Mouse (Mus musculus) kidney, adult 2 months (tissue): ENCODE results near the gene Psmd2. TPM values are rescaled to one million over a fixed set of nuclear protein-coding genes. Genes with fewer than 3 reads are reported as not detected.
"Not testable (repeated sequence)": the region's sequence is repeated elsewhere in the genome, so short reads cannot be mapped to it uniquely, and the experiment has no call there.

Experiments
- DNase-seq: peaks from one replicate; pipeline ENCODE4 v3.0.0; 2021
- H3K27ac ChIP-seq: fragments of 200-500 bp; 2 replicates; pipeline ENCODE4 v1.5.1; 2012; ENCODE audit warnings: low read depth, low read length, control low read depth, inconsistent platforms; ENCODE audit not compliant: insufficient read depth
- H3K27me3 ChIP-seq: fragments of 200-500 bp; replicated peaks from 2 replicates; pipeline ENCODE4 v1.6.1; 2012; ENCODE audit warnings: mild to moderate bottlenecking, moderate library complexity, low read length, inconsistent platforms; ENCODE audit not compliant: control insufficient read depth, insufficient read depth
- H3K36me3 ChIP-seq: fragments of 200-500 bp; 2 replicates; pipeline ENCODE4 v1.6.1; 2012; ENCODE audit warnings: mild to moderate bottlenecking, moderate library complexity, low read length, inconsistent platforms; ENCODE audit not compliant: control insufficient read depth, insufficient read depth
- H3K4me1 ChIP-seq: fragments of 200-500 bp; 2 replicates; pipeline ENCODE4 v1.6.1; 2011; ENCODE audit warnings: low read length; ENCODE audit not compliant: control insufficient read depth, insufficient read depth
- H3K4me3 ChIP-seq: fragments of 200-500 bp; 2 replicates; pipeline ENCODE4 v1.5.1; 2011; ENCODE audit warnings: mild to moderate bottlenecking, low read depth, low read length, control low read depth; ENCODE audit not compliant: insufficient read depth
- CTCF ChIP-seq: fragments of 200-500 bp; conservative IDR thresholded peaks from 2 replicates; pipeline ENCODE4 v1.5.1; 2011; ENCODE audit warnings: low read depth, mild to moderate bottlenecking, control low read depth, low read length, moderate library complexity, mixed read lengths; ENCODE audit not compliant: insufficient read depth, insufficient read length
- POLR2A ChIP-seq: fragments of 200-500 bp; IDR thresholded peaks from one replicate; pipeline ENCODE4 v1.6.1; 2011; ENCODE audit warnings: low read depth, low read length, control low read depth
- WGBS: fragments of 180-500 bp; shearing (Covaris S2); methylation state at CpG from one replicate; pipeline ENCODE4 v1.1.7; 2018; 5-methylcytosine and 5-hydroxymethylcytosine counted together
- polyA plus RNA-seq: library from polyadenylated mRNA; depleted of rRNA; stranded (reverse); fragments of >200 nt; gene quantifications from 2 replicates; pipeline ENCODE4 v1.2.3, GENCODE M21; 2012

Gene Psmd2
- polyA plus RNA-seq, 1 experiment = 96.9 TPM

DNA sequence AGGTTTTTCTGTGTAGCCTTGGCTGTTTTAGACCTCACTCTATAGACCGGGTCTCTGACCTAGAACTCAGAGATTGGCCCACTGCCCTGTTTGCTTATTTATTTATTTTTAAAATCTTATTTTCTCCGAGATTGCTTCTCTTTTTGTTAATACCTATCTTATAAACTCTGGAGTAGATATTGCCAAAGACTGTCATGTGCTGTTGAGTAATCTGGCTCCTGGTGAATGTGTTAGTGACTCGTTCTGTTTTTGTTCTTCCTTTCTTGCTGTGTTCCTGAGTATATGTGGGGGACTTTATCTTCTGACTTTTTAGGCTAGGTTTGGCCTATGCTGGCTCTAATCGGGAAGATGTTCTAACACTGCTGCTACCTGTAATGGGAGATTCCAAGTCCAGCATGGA is 6.2 kb downstream of the Psmd2 start:
- WGBS = 92% methylated on average over 4 of the region's 4 CpGs
- TF ChIP-seq CTCF (no peak), POLR2A (no peak)
- DNase-seq = no peak
- H3K4me1 ChIP-seq = no peaks in the 10 kb centered on the region; the same call in 1 of the 2 replicates
- no peak overlapping the region for H3K27ac ChIP-seq
- H3K4me3 ChIP-seq = no peak overlapping the region
- peaks cover 18% of the 10 kb centered on the region for H3K36me3 ChIP-seq
- no peaks in the 10 kb centered on the region for H3K27me3 ChIP-seq

DNA sequence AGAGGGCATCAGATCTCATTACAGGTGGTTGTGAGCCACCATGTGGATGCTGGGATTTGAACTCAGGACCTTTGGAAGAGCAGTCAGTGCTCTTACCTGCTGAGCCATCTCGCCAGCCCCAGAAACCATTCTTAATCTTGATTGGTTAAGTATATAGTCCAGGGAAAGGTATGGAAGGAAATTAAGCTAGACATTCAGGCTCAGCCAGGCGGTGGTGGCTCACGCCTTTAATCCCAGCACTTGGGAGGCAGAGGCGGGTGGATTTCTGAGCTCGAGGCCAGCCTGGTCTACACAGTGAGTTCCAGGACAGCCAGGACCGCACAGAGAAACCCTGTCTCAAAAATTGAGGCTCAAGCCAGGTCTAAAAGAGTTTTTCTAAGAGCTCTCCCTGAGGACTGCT is 16.6 kb downstream of the Psmd2 start, which contains the start of gene Eif4g1:
Gene Eif4g1, plus strand, starts transcription at position 301 of the 400 bp plus-strand sequence.
- H3K4me3 ChIP-seq, H3K36me3 ChIP-seq, H3K4me1 ChIP-seq, H3K27me3 ChIP-seq, DNase-seq, H3K27ac ChIP-seq: not testable (repeated sequence)
- over 99% methylated on average over 5 of the region's 6 CpGs for WGBS

DNA sequence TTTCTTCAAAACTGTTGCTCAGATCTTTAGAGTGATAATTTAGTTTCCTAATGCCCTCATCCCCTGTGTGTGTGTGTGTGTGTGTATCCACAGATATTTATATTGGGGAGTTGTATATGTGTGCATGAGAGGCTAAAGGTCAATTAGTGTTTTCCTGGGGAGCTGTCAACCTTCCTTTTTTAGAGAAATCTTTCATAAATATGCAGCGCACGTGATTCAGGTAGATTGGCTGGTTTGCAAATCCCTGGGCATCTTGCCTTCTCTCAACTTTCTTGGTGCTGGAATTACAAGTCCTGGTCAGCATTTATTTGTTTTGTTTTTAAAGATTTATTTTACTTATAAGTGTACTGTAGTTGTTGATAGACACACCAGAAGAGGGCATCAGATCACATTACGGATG is 18.8 kb downstream of the Psmd2 start:
- no peaks in the 10 kb centered on the region for H3K36me3 ChIP-seq
- TF ChIP-seq POLR2A = no peak
- no peak for TF ChIP-seq CTCF
- peaks cover 5% of the 10 kb centered on the region; the same call in 1 of the 2 replicates for H3K4me1 ChIP-seq
- DNase-seq = no peak
- 85% methylated on average over 3 of the region's 3 CpGs for WGBS
- no peaks in the 10 kb centered on the region for H3K27me3 ChIP-seq
- no peak overlapping the region for H3K4me3 ChIP-seq
- no peak overlapping the region for H3K27ac ChIP-seq

DNA sequence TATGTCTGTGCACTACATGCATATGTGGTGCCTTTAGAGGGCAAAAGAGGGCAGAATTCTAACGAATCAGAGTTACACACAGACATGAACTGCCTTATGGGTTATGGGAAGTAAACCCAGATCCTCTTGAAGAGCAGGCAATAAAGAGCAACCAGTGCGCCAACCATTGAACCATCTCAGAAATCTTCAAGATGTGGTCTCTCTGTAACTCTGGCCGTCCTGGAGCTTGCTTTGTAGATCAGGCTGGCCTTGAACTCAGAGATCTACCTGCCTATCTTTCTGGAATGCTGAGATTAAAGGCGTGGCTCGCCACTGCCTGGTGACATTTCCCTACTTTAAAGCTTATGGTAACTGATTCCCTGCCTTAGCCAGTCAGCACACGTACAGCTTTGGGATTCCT is 20.4 kb downstream of the Psmd2 start:
- DNase-seq = no peak
- Histone ChIP-seq H3K4me3 (no peak overlapping the region), H3K27ac (no peak overlapping the region), H3K4me1 (peaks cover 5% of the 10 kb centered on the region; the same call in 1 of the 2 replicates), H3K27me3 (no peaks in the 10 kb centered on the region), H3K36me3 (peaks cover 1% of the 10 kb centered on the region; the same call in 1 of the 2 replicates)
- TF ChIP-seq POLR2A = no peak
- TF ChIP-seq CTCF = no peak
- WGBS = 25% methylated on average over 6 of the region's 6 CpGs

DNA sequence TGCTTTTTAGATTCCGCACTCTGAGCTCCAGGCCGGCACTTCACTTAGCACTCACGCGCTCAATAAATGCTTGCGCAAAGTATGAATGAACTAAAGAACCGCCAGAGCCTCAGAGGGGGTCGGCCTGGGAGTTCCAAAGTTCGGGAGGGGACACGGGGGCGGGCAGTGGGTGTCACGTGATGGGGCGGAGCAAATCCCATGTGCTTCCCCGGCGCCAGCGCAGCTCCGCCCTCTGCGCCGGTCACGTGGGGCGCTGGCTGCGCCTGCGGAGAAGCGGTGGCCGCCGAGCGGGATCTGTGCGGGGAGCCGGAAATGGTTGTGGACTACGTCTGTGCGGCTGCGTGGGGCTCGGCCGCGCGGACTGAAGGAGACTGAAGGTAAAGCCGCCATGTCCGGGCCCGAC is 21.0 kb downstream of the Psmd2 start:
- TF ChIP-seq CTCF (no peak), POLR2A (peak; percentile 40)
- under 1% methylated on average over 38 of the region's 38 CpGs for WGBS
- Histone ChIP-seq H3K27ac (no peak overlapping the region), H3K4me1 (peaks cover 5% of the 10 kb centered on the region; the same call in 1 of the 2 replicates), H3K27me3 (no peaks in the 10 kb centered on the region), H3K36me3 (peaks cover 1% of the 10 kb centered on the region; the same call in 1 of the 2 replicates), H3K4me3 (peak overlapping the region; percentile 98)
- DNase-seq = peak; percentile 98

DNA sequence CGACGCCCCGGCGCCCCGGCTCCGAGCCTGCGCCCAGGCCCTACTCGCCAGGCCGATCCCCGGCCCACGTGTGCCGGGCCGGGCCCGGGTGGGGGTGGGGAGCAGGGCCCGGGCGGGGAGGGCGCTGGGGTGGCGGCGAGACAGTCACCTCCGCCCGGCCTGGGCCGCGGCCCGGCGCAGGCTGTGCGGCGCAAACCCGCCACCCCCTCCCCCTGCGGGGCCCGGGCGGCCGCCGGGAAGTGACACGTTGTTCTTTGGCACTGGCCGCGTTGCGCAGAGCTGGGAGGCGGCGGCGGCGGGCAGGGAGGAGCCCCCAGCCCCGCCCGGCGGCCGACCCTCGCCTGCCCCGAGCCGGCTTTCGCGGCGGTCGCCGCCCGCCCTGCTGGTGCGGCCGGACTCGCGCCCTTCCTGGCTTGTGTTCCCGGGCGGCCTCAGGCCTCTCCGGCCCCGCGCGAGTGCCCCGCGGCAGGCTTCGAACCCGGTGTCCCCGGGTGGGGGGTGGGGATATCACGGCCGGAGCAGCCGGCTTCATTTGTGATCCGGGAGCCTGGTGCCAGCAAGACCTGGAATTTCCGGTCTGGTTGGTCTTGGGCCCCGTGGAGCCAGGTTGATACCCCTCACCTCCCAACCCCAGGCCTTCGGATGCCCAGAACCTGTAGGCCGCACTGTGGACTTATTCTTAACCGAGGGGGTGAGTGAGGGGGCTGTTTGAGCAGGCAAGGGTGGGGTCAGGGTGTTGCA is 21.7 kb downstream of the Psmd2 start:
- TF ChIP-seq CTCF = no peak
- H3K27me3 ChIP-seq = no peaks in the 10 kb centered on the region
- peaks cover 1% of the 10 kb centered on the region; the same call in 1 of the 2 replicates for H3K36me3 ChIP-seq
- WGBS = 1% methylated on average over 65 of the region's 78 CpGs
- H3K4me1 ChIP-seq = peaks cover 5% of the 10 kb centered on the region; the same call in 1 of the 2 replicates
- peak overlapping the region; percentile 98 for H3K4me3 ChIP-seq
- peak overlapping the region; percentile 67 for H3K27ac ChIP-seq
- peak; percentile 64 for DNase-seq

DNA sequence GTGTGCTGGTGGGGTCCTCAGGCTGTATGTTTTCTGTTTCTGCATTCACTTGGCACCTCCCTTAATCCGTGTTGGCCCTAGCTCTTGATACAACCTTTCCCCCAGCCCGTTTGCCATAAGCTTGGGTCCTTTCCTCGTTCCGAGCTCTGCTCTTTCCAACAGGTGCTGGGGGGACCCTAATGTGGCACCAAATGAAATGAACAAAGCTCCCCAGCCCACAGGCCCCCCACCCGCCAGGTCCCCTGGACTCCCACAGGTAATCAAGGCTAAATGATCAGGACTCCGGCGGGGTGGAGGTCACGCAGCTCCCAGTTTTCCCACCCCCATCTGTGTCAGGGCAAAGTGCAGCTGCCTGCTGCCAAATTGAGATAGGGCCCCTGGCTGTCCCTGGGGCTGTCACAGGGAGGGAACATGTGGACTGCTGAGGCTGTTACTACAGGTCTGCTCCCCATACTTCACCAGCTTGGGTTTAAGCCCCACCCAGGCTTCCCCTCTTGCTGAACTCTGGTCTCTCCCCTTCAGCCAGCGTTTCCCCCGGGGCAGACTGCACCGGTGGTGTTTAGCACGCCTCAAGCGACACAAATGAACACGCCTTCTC is 22.4 kb downstream of the Psmd2 start:
- Histone ChIP-seq H3K4me1 (peaks cover 5% of the 10 kb centered on the region; the same call in 1 of the 2 replicates), H3K27ac (peak overlapping the region; percentile 67), H3K36me3 (peaks cover 5% of the 10 kb centered on the region), H3K27me3 (no peaks in the 10 kb centered on the region), H3K4me3 (peak overlapping the region; percentile 98)
- DNase-seq = peak; percentile 79
- WGBS = 2% methylated on average over 14 of the region's 14 CpGs
- TF ChIP-seq POLR2A = no peak
- no peak for TF ChIP-seq CTCF
